Mouse (Mus musculus) liver, embryonic 13.5 days (tissue): ENCODE results near the gene Mtg1. TPM values are rescaled to one million over a fixed set of nuclear protein-coding genes. Genes with fewer than 3 reads are reported as not detected.
"Not testable (repeated sequence)": the region's sequence is repeated elsewhere in the genome, so short reads cannot be mapped to it uniquely, and the experiment has no call there.

ENCODE experiments used
- ATAC-seq: fragments of 200-750 bp; cut with Nextera tagmentation; 2 replicates; pipeline ENCODE4 v1.8.0; 2017; ENCODE audit warnings: low read depth, mild to moderate bottlenecking, moderate number of reproducible peaks, moderate library complexity
- DNase-seq: peaks from one replicate; pipeline ENCODE4 v3.0.0; 2022
- H3K27ac ChIP-seq: fragments of 300-500 bp; sonication (generic); 2 replicates; pipeline ENCODE4 v1.5.1; 2015; ENCODE audit warnings: moderate library complexity, mild to moderate bottlenecking, inconsistent platforms
- H3K27me3 ChIP-seq: fragments of 300-500 bp; sonication (generic); 2 replicates; pipeline ENCODE4 v1.6.1; 2015; ENCODE audit warnings: mild to moderate bottlenecking, inconsistent platforms
- H3K36me3 ChIP-seq: fragments of 300-500 bp; sonication (generic); 2 replicates; pipeline ENCODE4 v1.6.1; 2015; ENCODE audit warnings: mild to moderate bottlenecking, inconsistent platforms
- H3K4me1 ChIP-seq: fragments of 300-500 bp; sonication (generic); replicated peaks from 2 replicates; pipeline ENCODE4 v1.6.1; 2015; ENCODE audit warnings: inconsistent platforms
- H3K4me2 ChIP-seq: fragments of 300-500 bp; sonication (generic); 2 replicates; pipeline ENCODE4 v1.6.1; 2015; ENCODE audit warnings: inconsistent platforms, mild to moderate bottlenecking, moderate library complexity
- H3K4me3 ChIP-seq: fragments of 300-500 bp; sonication (generic); replicated peaks from 2 replicates; pipeline ENCODE4 v1.5.1; 2015; ENCODE audit warnings: mild to moderate bottlenecking, inconsistent platforms
- H3K9ac ChIP-seq: fragments of 300-500 bp; sonication (generic); 2 replicates; pipeline ENCODE4 v1.6.1; 2015; ENCODE audit warnings: mild to moderate bottlenecking, inconsistent platforms
- H3K9me3 ChIP-seq: fragments of 300-500 bp; sonication (generic); replicated peaks from 2 replicates; pipeline ENCODE4 v1.6.1; 2016; ENCODE audit warnings: inconsistent platforms
- WGBS: fragments of 180-500 bp; shearing (Covaris S2); methylation state at CpG from one replicate; pipeline ENCODE4 v1.1.7; 2015; ENCODE audit not compliant: insufficient replicate concordance; 5-methylcytosine and 5-hydroxymethylcytosine counted together
- polyA plus RNA-seq: library from polyadenylated mRNA; unstranded; fragments of >200 nt; fragmentation: Nextera tagmentation; extraction: Ambion mirVana; gene quantifications from 2 replicates; pipeline ENCODE4 v1.2.1, GENCODE M21; 2015

The Mtg1 gene
- polyA plus RNA-seq, 1 experiment from 2014 or later, result 21.1 TPM

GRCm38 (mm10) chr7:140115583-140116328, 21.6 kb upstream of the Mtg1 start, which contains the start of gene Paox:
Paox (plus strand) TSS chr7:140115799.
- peaks cover 22% of the 10 kb centered on the region for H3K36me3 ChIP-seq
- H3K9me3 ChIP-seq, result no peaks in the 10 kb centered on the region
- peak within 1 kb of the TSS; percentile 86 for H3K27ac ChIP-seq
- ATAC-seq (peak; percentile 69), DNase-seq (peak; percentile 53)
- peak within 1 kb of the TSS; percentile 94 for H3K4me2 ChIP-seq
- H3K4me3 ChIP-seq, result peak within 1 kb of the TSS; percentile 69
- H3K27me3 ChIP-seq, result no peaks in the 10 kb centered on the region
- peak within 1 kb of the TSS; percentile 75 for H3K9ac ChIP-seq
- 1% methylated on average over 23 of the region's 23 CpGs for WGBS
- H3K4me1 ChIP-seq, result peaks cover 23% of the 10 kb centered on the region

- WGBS, result 3% methylated on average over 28 of the region's 28 CpGs
- Histone ChIP-seq H3K36me3 (peaks cover 15% of the 10 kb centered on the region), H3K27me3 (no peaks in the 10 kb centered on the region), H3K9me3 (no peaks in the 10 kb centered on the region), H3K4me3 (peak within 1 kb of the TSS; percentile 69), H3K9ac (peak within 1 kb of the TSS; percentile 75), H3K4me1 (peaks cover 23% of the 10 kb centered on the region), H3K4me2 (peak within 1 kb of the TSS; percentile 94), H3K27ac (peak within 1 kb of the TSS; percentile 86)
- DNase-seq, result peak; percentile 88
- ATAC-seq, result peak; percentile 99
Measured at GRCm38 (mm10) chr7:140116329-140117054, 20.9 kb upstream of the Mtg1 start, which contains the start of gene Echs1. Echs1 (minus strand) TSS chr7:140116476.

- ATAC-seq, result no peak
- peaks cover 33% of the 10 kb centered on the region for H3K4me1 ChIP-seq
- no peaks in the 10 kb centered on the region for H3K36me3 ChIP-seq
- no peak overlapping the region for H3K4me2 ChIP-seq
- 72% methylated on average over 2 of the region's 2 CpGs for WGBS
- no peaks in the 10 kb centered on the region for H3K27me3 ChIP-seq
- no peak overlapping the region for H3K4me3 ChIP-seq
- no peak overlapping the region for H3K27ac ChIP-seq
- no peak for DNase-seq
- no peaks in the 10 kb centered on the region for H3K9me3 ChIP-seq
- H3K9ac ChIP-seq, result no peak overlapping the region
Measured at GRCm38 (mm10) chr7:140120484-140120883, 16.9 kb upstream of the Mtg1 start.

- H3K27ac ChIP-seq, result no peak overlapping the region
Measured at GRCm38 (mm10) chr7:140121338-140121910, 15.9 kb upstream of the Mtg1 start.

GRCm38 (mm10) chr7:140122765-140123164, 14.6 kb upstream of the Mtg1 start:
- no peaks in the 10 kb centered on the region for H3K9me3 ChIP-seq
- H3K9ac ChIP-seq, result no peak overlapping the region
- H3K4me1 ChIP-seq, result peaks cover 33% of the 10 kb centered on the region
- no peak overlapping the region for H3K27ac ChIP-seq
- WGBS, result 12% methylated on average over 4 of the region's 4 CpGs
- no peak overlapping the region for H3K4me3 ChIP-seq
- H3K36me3 ChIP-seq, result no peaks in the 10 kb centered on the region
- no peaks in the 10 kb centered on the region for H3K27me3 ChIP-seq
- no peak for DNase-seq
- H3K4me2 ChIP-seq, result no peak overlapping the region
- ATAC-seq, result no peak

More at GRCm38 (mm10) chr7:140121338-140121910, 15.9 kb upstream of the Mtg1 start:
- H3K4me2 ChIP-seq, result no peak overlapping the region
- H3K27me3 ChIP-seq, result no peaks in the 10 kb centered on the region
- no peak overlapping the region for H3K4me3 ChIP-seq
- H3K36me3 ChIP-seq, result no peaks in the 10 kb centered on the region
- 53% methylated on average over 13 of the region's 13 CpGs for WGBS
- H3K9ac ChIP-seq, result no peak overlapping the region
- no peak for DNase-seq
- no peak for ATAC-seq
- peaks cover 34% of the 10 kb centered on the region for H3K4me1 ChIP-seq
- no peaks in the 10 kb centered on the region for H3K9me3 ChIP-seq

GRCm38 (mm10) chr7:140124382-140124781, 13.0 kb upstream of the Mtg1 start:
- Histone ChIP-seq H3K27me3 (no peaks in the 10 kb centered on the region), H3K4me3 (no peak overlapping the region), H3K4me2 (no peak overlapping the region), H3K4me1 (peaks cover 38% of the 10 kb centered on the region), H3K27ac (no peak overlapping the region), H3K9me3 (no peaks in the 10 kb centered on the region), H3K9ac (no peak overlapping the region), H3K36me3 (no peaks in the 10 kb centered on the region)
- ATAC-seq, result no peak
- no peak for DNase-seq
- 77% methylated on average over 1 of the region's 1 CpGs for WGBS

- 1% methylated on average over 40 of the region's 40 CpGs for WGBS
- ATAC-seq, result peak; percentile 100
- peak overlapping the region; percentile 47; the same call in 1 of the 2 replicates for H3K27ac ChIP-seq
- H3K27me3 ChIP-seq, result no peaks in the 10 kb centered on the region
- H3K4me3 ChIP-seq, result peak overlapping the region; percentile 75
- H3K9me3 ChIP-seq, result no peaks in the 10 kb centered on the region
- peak overlapping the region; percentile 91 for H3K4me2 ChIP-seq
- peaks cover 38% of the 10 kb centered on the region for H3K4me1 ChIP-seq
- 0 out of 2 replicates have a peak, but pooled peaks cover 4% of the 10 kb centered on the region for H3K36me3 ChIP-seq
- peak; percentile 92 for DNase-seq
- H3K9ac ChIP-seq, result peak overlapping the region; percentile 82
Measured at GRCm38 (mm10) chr7:140125278-140126021, 11.9 kb upstream of the Mtg1 start.

GRCm38 (mm10) chr7:140126022-140126350, 11.4 kb upstream of the Mtg1 start:
- Histone ChIP-seq H3K4me1 (peaks cover 38% of the 10 kb centered on the region), H3K9ac (peak overlapping the region; percentile 82), H3K4me2 (peak overlapping the region; percentile 91), H3K27ac (no peak overlapping the region), H3K36me3 (0 out of 2 replicates have a peak, but pooled peaks cover 4% of the 10 kb centered on the region), H3K4me3 (peak overlapping the region; percentile 75), H3K9me3 (no peaks in the 10 kb centered on the region), H3K27me3 (no peaks in the 10 kb centered on the region)
- ATAC-seq (0 out of 2 replicates have a peak, but pooled peaks have one; percentile 0), DNase-seq (no peak)
- 5% methylated on average over 5 of the region's 5 CpGs for WGBS

GRCm38 (mm10) chr7:140126934-140127333, 10.4 kb upstream of the Mtg1 start:
- Histone ChIP-seq H3K36me3 (0 out of 2 replicates have a peak, but pooled peaks cover 4% of the 10 kb centered on the region), H3K9me3 (no peaks in the 10 kb centered on the region), H3K4me2 (no peak overlapping the region), H3K4me3 (no peak overlapping the region), H3K27ac (no peak overlapping the region), H3K4me1 (peaks cover 38% of the 10 kb centered on the region), H3K27me3 (no peaks in the 10 kb centered on the region), H3K9ac (no peak overlapping the region)
- no peak for ATAC-seq
- DNase-seq, result no peak
- WGBS, result 49% methylated on average over 3 of the region's 3 CpGs

GRCm38 (mm10) chr7:140127911-140128310, 9.5 kb upstream of the Mtg1 start:
- H3K9me3 ChIP-seq, result no peaks in the 10 kb centered on the region
- no peak for ATAC-seq
- DNase-seq, result no peak
- no peak overlapping the region for H3K9ac ChIP-seq
- no peak overlapping the region for H3K4me3 ChIP-seq
- H3K27ac ChIP-seq, result no peak overlapping the region
- H3K36me3 ChIP-seq, result 0 out of 2 replicates have a peak, but pooled peaks cover 4% of the 10 kb centered on the region
- whole genome bisulfite sequencing, result 44% methylated on average over 2 of the region's 2 CpGs
- no peak overlapping the region for H3K4me2 ChIP-seq
- H3K4me1 ChIP-seq, result peaks cover 33% of the 10 kb centered on the region
- H3K27me3 ChIP-seq, result no peaks in the 10 kb centered on the region

GRCm38 (mm10) chr7:140132184-140132583, 5.2 kb upstream of the Mtg1 start:
- H3K4me3 ChIP-seq, H3K27me3 ChIP-seq, H3K9me3 ChIP-seq, DNase-seq, H3K36me3 ChIP-seq, H3K4me1 ChIP-seq, H3K9ac ChIP-seq, H3K4me2 ChIP-seq, ATAC-seq, H3K27ac ChIP-seq: not testable (repeated sequence)
- WGBS, result 69% methylated on average over 7 of the region's 7 CpGs
